Mouse (Mus musculus) embryonic facial prominence, embryonic 13.5 days (tissue): ENCODE data around the gene Gramd1b. TPM values are rescaled to one million over a fixed set of nuclear protein-coding genes. Genes with fewer than 3 reads are reported as not detected.

Experiments
- ATAC-seq: fragments of 200-750 bp; cut with Nextera tagmentation; 2 replicates; pipeline ENCODE4 v1.8.0; 2017; ENCODE audit warnings: low read depth; ENCODE audit not compliant: insufficient number of reproducible peaks, insufficient read depth, low FRiP score, low TSS enrichment
- H3K27ac ChIP-seq: fragments of 300-500 bp; sonication (generic); 2 replicates; pipeline ENCODE4 v1.5.1; 2015; ENCODE audit warnings: moderate library complexity, mild to moderate bottlenecking, inconsistent platforms
- H3K27me3 ChIP-seq: fragments of 300-500 bp; sonication (generic); 2 replicates; pipeline ENCODE4 v1.6.1; 2015; ENCODE audit warnings: mild to moderate bottlenecking, inconsistent platforms
- H3K36me3 ChIP-seq: fragments of 300-500 bp; sonication (generic); 2 replicates; pipeline ENCODE4 v1.6.1; 2015; ENCODE audit warnings: mild to moderate bottlenecking, inconsistent platforms
- H3K4me1 ChIP-seq: fragments of 300-500 bp; sonication (generic); 2 replicates; pipeline ENCODE4 v1.6.1; 2015; ENCODE audit warnings: inconsistent platforms
- H3K4me2 ChIP-seq: fragments of 300-500 bp; sonication (generic); 2 replicates; pipeline ENCODE4 v1.6.1; 2015; ENCODE audit warnings: moderate library complexity, mild to moderate bottlenecking, inconsistent platforms
- H3K4me3 ChIP-seq: fragments of 300-500 bp; sonication (generic); 2 replicates; pipeline ENCODE4 v1.5.1; 2015; ENCODE audit warnings: mild to moderate bottlenecking, inconsistent platforms
- H3K9ac ChIP-seq: fragments of 300-500 bp; sonication (generic); 2 replicates; pipeline ENCODE4 v1.6.1; 2015; ENCODE audit warnings: mild to moderate bottlenecking, inconsistent platforms
- H3K9me3 ChIP-seq: fragments of 300-500 bp; sonication (generic); 2 replicates; pipeline ENCODE4 v1.6.1; 2016; ENCODE audit warnings: inconsistent platforms
- WGBS: fragments of 180-500 bp; shearing (Covaris S2); methylation state at CpG from one replicate; pipeline ENCODE4 v1.1.7; 2015; ENCODE audit warnings: mixed read lengths; 5-methylcytosine and 5-hydroxymethylcytosine counted together
- polyA plus RNA-seq: library from polyadenylated mRNA; unstranded; fragments of >200 nt; fragmentation: Nextera tagmentation; extraction: Ambion mirVana; gene quantifications from 2 replicates; pipeline ENCODE4 v1.2.1, GENCODE M21; 2015

Gene Gramd1b
- 3.8 and 9.0 TPM in 2 replicates for polyA plus RNA-seq

GRCm38 (mm10) chr9:40531027-40531621 is at the start of gene Gramd1b:
Gramd1b (minus strand) TSS chr9:40531383.
- Histone ChIP-seq H3K4me3 (peak within 1 kb of the TSS; percentile 55), H3K36me3 (no peaks in the 10 kb centered on the region), H3K27me3 (peaks cover 28% of the 10 kb centered on the region), H3K9ac (peak within 1 kb of the TSS; percentile 73), H3K4me1 (peaks cover 25% of the 10 kb centered on the region), H3K4me2 (peak within 1 kb of the TSS; percentile 86), H3K27ac (no peak within 1 kb of the TSS), H3K9me3 (no peaks in the 10 kb centered on the region)
- under 1% methylated on average over 40 of the region's 40 CpGs for WGBS
- peak; percentile 45 for ATAC-seq

- ATAC-seq, result no peak
- 64% methylated on average over 11 of the region's 11 CpGs for WGBS
Measured at GRCm38 (mm10) chr9:40578726-40579625, 47.8 kb upstream of the Gramd1b start.

DNA sequence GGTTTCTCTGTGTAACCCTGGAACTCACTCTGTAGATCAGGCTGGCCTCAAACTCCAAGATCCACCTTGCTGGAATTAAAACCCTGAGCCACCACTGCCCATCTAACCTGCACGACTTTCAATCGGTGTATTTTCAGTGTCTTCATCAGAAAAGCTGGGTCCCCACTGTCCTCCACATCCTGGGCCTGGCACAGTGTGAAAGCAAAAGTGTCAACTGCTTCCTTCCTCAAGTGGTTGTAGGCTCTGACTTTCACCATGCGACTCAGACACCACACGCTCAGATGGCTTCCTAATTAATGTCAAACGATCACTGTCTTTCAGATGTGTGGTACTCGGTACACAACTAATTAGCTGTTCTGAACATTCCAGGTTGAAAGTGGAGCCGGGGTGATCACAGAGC is 45.9 kb upstream of the Gramd1b start:
- no peak overlapping the region for H3K4me3 ChIP-seq
- ATAC-seq, result no peak
- H3K4me2 ChIP-seq, result no peak overlapping the region

More at GRCm38 (mm10) chr9:40578726-40579625, 47.8 kb upstream of the Gramd1b start:
- H3K9ac ChIP-seq, result no peak overlapping the region
- no peak overlapping the region for H3K27ac ChIP-seq
- H3K4me1 ChIP-seq, result peaks cover 12% of the 10 kb centered on the region
- H3K36me3 ChIP-seq, result no peaks in the 10 kb centered on the region
- H3K4me2 ChIP-seq, result no peak overlapping the region
- no peak overlapping the region for H3K4me3 ChIP-seq
- no peaks in the 10 kb centered on the region for H3K27me3 ChIP-seq
- no peaks in the 10 kb centered on the region for H3K9me3 ChIP-seq

DNA sequence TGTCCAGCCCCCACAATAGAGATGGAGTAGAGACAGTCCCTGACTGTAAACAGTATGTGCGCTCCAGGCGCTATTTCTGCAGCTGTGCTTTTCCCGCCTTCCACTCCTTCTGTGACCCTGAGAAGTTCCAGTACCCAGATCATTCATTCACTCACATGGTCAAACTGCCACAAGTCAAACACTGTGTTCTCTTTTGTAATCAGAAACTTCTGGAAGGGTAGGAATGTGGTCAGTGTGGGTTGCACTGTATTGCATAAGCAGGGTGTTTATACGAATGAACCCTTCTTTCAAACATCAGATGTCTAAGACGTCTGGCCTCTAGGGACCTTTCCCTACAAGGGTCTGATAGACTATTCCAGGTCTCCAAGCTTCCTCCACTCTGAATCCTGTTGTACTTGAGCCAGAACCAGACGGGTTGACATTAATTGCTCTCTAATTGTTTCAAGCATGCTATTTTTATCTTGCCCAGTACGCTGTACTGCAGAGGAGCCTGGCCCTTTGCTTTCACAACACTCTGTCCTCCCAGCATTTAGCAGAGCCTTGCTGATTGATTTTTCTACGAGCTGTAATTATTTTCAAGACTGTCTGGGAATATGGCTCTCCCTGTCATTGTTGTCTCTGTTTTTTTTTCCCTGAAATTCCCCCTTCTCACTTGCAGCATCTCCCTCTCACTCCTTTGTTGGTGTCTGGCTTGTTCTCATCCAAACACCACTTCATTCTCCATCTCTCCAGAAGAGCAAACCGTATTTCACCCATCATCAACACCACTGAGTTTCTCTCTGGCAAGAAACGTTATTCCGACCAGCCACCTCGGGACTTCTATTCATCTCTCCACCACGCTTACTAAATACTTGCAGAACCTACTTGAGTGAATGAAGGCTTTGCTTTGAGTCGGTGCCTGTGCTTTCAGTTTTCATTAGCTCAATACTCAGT is 44.1 kb upstream of the Gramd1b start:
- H3K36me3 ChIP-seq, result no peaks in the 10 kb centered on the region
- 0 out of 2 replicates have a peak overlapping the region, but pooled peaks have one; percentile 5 for H3K4me2 ChIP-seq
- H3K27me3 ChIP-seq, result no peaks in the 10 kb centered on the region
- peaks cover 12% of the 10 kb centered on the region for H3K4me1 ChIP-seq
- H3K9me3 ChIP-seq, result no peaks in the 10 kb centered on the region
- H3K27ac ChIP-seq, result peak overlapping the region; percentile 55; the same call in 1 of the 2 replicates
- no peak overlapping the region for H3K9ac ChIP-seq
- 43% methylated on average over 14 of the region's 14 CpGs for WGBS
- ATAC-seq, result no peak
- H3K4me3 ChIP-seq, result no peak overlapping the region

More for the DNA sequence above, 45.9 kb upstream of the Gramd1b start:
- H3K36me3 ChIP-seq, result no peaks in the 10 kb centered on the region
- H3K27ac ChIP-seq, result no peak overlapping the region
- no peaks in the 10 kb centered on the region for H3K9me3 ChIP-seq
- H3K4me1 ChIP-seq, result peaks cover 12% of the 10 kb centered on the region
- 68% methylated on average over 7 of the region's 7 CpGs for WGBS
- H3K27me3 ChIP-seq, result no peaks in the 10 kb centered on the region
- H3K9ac ChIP-seq, result no peak overlapping the region

DNA sequence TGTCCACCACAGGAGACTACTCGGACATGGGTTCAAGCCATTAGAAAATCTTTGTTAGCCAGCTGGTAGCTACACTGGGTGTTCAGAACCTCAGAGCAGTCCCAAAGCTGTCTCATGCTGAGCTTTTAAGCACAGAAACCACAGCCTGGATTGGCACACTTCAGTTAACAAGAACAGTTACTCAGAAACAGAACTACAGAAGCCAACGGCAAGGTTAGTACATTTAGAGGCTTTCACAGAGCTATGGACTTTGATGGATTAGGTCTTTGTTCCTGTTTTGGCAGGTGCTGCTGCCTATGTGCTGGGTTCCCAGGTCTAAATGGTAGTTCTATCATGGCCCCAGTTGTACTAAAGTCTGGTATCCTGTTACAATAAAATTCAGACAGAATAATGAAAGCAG is 40.1 kb upstream of the Gramd1b start:
- Histone ChIP-seq H3K4me3 (no peak overlapping the region), H3K27me3 (no peaks in the 10 kb centered on the region), H3K36me3 (no peaks in the 10 kb centered on the region), H3K4me1 (peaks cover 12% of the 10 kb centered on the region), H3K27ac (no peak overlapping the region), H3K9me3 (no peaks in the 10 kb centered on the region), H3K9ac (no peak overlapping the region), H3K4me2 (no peak overlapping the region)
- WGBS, result 88% methylated on average over 2 of the region's 2 CpGs
- ATAC-seq, result no peak

DNA sequence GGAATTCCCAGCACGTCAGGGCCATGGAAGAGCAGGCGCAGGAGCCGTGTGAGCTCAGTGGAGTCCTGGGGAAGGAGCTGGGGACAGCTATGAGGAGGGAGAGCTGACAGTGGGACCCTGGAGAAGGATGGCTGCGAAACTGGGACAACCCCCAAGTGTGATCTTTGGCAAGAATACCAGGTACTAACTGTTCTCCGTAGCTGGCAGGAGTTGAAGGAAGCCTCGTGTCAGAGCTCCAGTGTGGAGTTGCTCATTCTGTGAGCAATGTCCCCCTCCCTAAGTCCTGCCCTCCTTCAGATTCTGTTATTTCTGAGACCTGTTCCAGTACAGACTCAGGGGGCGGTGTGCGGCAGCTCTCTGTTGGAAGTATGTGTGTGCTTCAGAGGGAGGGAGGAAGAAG is 36.9 kb upstream of the Gramd1b start:
- no peak overlapping the region for H3K27ac ChIP-seq
- no peak overlapping the region for H3K4me3 ChIP-seq
- no peaks in the 10 kb centered on the region for H3K4me1 ChIP-seq
- no peaks in the 10 kb centered on the region for H3K27me3 ChIP-seq
- 71% methylated on average over 8 of the region's 8 CpGs for WGBS
- H3K9me3 ChIP-seq, result no peaks in the 10 kb centered on the region
- ATAC-seq, result no peak
- H3K36me3 ChIP-seq, result no peaks in the 10 kb centered on the region
- H3K9ac ChIP-seq, result no peak overlapping the region
- H3K4me2 ChIP-seq, result no peak overlapping the region

DNA sequence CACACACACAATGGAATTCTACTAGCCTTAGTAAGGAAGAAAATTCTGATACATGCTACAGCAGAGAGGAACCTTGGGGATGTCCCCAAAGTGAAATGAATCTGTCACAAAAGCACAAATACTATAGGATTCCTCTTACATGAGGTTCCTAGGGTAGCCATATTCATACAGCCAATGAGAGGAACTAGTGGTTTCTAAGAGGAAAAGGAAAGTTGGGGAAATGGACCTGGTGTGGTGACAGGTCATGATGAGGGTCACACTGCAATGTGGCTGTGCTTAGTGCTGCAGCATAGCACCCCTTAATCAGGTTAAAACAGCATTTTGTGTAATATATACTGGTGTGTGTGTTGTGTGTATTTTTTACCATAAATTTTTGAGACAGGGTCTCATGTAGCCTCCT is 32.6 kb upstream of the Gramd1b start:
- Histone ChIP-seq H3K36me3 (no peaks in the 10 kb centered on the region), H3K27me3 (no peaks in the 10 kb centered on the region), H3K4me2 (no peak overlapping the region), H3K9ac (no peak overlapping the region), H3K9me3 (no peaks in the 10 kb centered on the region), H3K27ac (no peak overlapping the region), H3K4me3 (no peak overlapping the region), H3K4me1 (no peaks in the 10 kb centered on the region)
- ATAC-seq, result no peak

DNA sequence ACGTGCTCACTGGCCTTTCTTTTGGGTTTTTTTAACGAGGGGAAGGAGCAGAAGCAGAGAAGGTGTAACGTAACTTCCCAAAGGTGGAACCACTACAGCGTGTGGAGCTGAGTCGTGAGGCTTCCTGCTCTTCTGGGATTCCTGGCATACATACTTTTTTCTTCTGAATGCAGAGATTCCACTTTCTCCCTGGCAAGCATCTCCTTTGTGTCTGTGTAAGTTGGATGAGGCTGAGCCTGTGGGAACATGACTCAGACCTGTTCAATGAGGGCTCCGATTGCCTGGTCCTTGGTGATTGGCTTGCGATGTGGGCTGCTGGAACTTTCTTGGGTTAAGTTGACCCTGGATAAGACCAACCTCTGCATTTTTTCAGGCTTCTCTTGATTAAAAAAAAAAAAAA is 28.5 kb upstream of the Gramd1b start:
- H3K9me3 ChIP-seq, result no peaks in the 10 kb centered on the region
- H3K9ac ChIP-seq, result no peak overlapping the region
- H3K4me3 ChIP-seq, result no peak overlapping the region
- no peak for ATAC-seq
- H3K4me2 ChIP-seq, result no peak overlapping the region
- WGBS, result 82% methylated on average over 7 of the region's 7 CpGs
- no peaks in the 10 kb centered on the region for H3K36me3 ChIP-seq
- H3K27me3 ChIP-seq, result no peaks in the 10 kb centered on the region
- no peak overlapping the region for H3K27ac ChIP-seq
- no peaks in the 10 kb centered on the region for H3K4me1 ChIP-seq

DNA sequence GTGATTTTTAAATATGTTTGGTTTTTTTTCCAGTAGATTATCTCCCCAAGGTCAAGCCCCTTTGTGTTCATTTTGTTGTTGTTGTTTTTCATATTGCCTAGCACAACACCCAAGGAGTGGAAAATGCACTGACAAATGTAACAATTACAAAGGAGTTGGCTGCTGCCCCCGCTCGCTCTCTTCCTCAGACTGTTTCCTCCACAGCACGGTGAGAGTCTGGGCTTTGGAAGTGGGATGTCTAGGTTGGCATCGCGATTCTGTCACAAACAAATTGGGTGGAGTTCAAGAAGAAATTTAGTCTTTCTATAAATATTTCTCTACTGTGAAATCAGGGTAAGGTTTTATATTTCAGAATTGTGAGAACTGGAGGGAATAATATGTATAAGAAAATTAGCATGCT is 26.6 kb upstream of the Gramd1b start:
- H3K4me3 ChIP-seq, result no peak overlapping the region
- no peaks in the 10 kb centered on the region for H3K27me3 ChIP-seq
- 76% methylated on average over 5 of the region's 5 CpGs for WGBS
- no peaks in the 10 kb centered on the region for H3K4me1 ChIP-seq
- H3K4me2 ChIP-seq, result no peak overlapping the region
- no peak for ATAC-seq
- H3K36me3 ChIP-seq, result no peaks in the 10 kb centered on the region
- H3K9ac ChIP-seq, result no peak overlapping the region
- H3K9me3 ChIP-seq, result no peaks in the 10 kb centered on the region
- H3K27ac ChIP-seq, result no peak overlapping the region

GRCm38 (mm10) chr9:40556396-40556795 is 25.2 kb upstream of the Gramd1b start:
- no peaks in the 10 kb centered on the region for H3K27me3 ChIP-seq
- H3K4me3 ChIP-seq, result no peak overlapping the region
- H3K4me1 ChIP-seq, result no peaks in the 10 kb centered on the region
- H3K27ac ChIP-seq, result no peak overlapping the region
- ATAC-seq, result no peak
- 75% methylated on average over 4 of the region's 4 CpGs for WGBS
- H3K9me3 ChIP-seq, result no peaks in the 10 kb centered on the region
- no peak overlapping the region for H3K9ac ChIP-seq
- no peak overlapping the region for H3K4me2 ChIP-seq
- H3K36me3 ChIP-seq, result no peaks in the 10 kb centered on the region

DNA sequence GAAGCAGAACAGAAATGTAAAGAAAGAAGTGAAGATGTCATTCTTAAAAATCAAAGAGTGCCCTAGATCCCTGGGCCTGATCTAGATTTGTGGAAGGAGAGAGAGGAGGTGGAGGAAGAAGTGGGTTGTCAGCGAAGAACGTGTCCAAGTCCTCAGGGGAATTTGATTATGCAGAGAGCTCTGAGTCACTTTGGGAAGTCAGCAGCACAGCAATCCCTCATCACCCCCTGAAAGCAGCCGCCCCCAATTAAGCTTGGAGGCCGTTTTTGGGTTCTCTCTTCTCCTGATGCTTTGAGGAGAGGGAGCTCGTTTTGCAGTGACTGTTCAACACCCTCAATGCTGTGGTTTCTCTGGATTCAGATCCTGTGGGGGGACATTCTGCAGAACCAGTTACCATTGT is 24.1 kb upstream of the Gramd1b start:
- no peak for ATAC-seq
- no peak overlapping the region for H3K27ac ChIP-seq
- WGBS, result 58% methylated on average over 5 of the region's 5 CpGs
- H3K36me3 ChIP-seq, result no peaks in the 10 kb centered on the region
- no peaks in the 10 kb centered on the region for H3K27me3 ChIP-seq
- no peak overlapping the region for H3K4me3 ChIP-seq
- H3K9ac ChIP-seq, result no peak overlapping the region
- H3K9me3 ChIP-seq, result no peaks in the 10 kb centered on the region
- no peaks in the 10 kb centered on the region for H3K4me1 ChIP-seq
- no peak overlapping the region for H3K4me2 ChIP-seq
